Mouse (Mus musculus): ENCODE data around the gene Eci2. TPM values are rescaled to one million over a fixed set of nuclear protein-coding genes. Genes with fewer than 3 reads are reported as not detected.
"Not testable (repeated sequence)": the region's sequence is repeated elsewhere in the genome, so short reads cannot be mapped to it uniquely, and the experiment has no call there.

Eci2 gene
- polyA plus RNA-seq, 1 experiment from 2014 or later = 105 TPM

GRCm38 (mm10) chr13:34956901-34957300 is 70.0 kb downstream of the Eci2 start:
- Histone ChIP-seq H3K27me3 (no peaks in the 10 kb centered on the region), H3K9me3 (no peaks in the 10 kb centered on the region), H3K36me3 (no peaks in the 10 kb centered on the region), H3K9ac (no peak overlapping the region), H3K4me1 (replicated peaks) (no peaks in the 10 kb centered on the region), H3K4me3 (no peak overlapping the region), H3K27ac (replicated peaks) (no peak overlapping the region), H3K4me2 (no peak overlapping the region)
- 87% methylated on average over 4 of the region's 4 CpGs for WGBS
- ATAC-seq (ENCODE audit: low FRiP score, low read depth) = no peak

GRCm38 (mm10) chr13:34951437-34951836 is 75.5 kb downstream of the Eci2 start:
- H3K36me3 ChIP-seq; ATAC-seq (ENCODE audit: low FRiP score, low read depth); H3K27me3 ChIP-seq; H3K27ac ChIP-seq (replicated peaks); H3K4me3 ChIP-seq; H3K9ac ChIP-seq; H3K4me2 ChIP-seq; H3K4me1 ChIP-seq (replicated peaks); H3K9me3 ChIP-seq: not testable (repeated sequence)
- 97% methylated on average over 2 of the region's 2 CpGs for WGBS

- H3K27ac ChIP-seq (replicated peaks) = no peak overlapping the region
Observed at GRCm38 (mm10) chr13:34942370-34942769, 84.5 kb downstream of the Eci2 start.

GRCm38 (mm10) chr13:34934931-34935644 is 91.8 kb downstream of the Eci2 start:
- Histone ChIP-seq H3K4me3 (no peak overlapping the region), H3K27me3 (no peaks in the 10 kb centered on the region), H3K36me3 (no peaks in the 10 kb centered on the region), H3K9me3 (no peaks in the 10 kb centered on the region), H3K9ac (no peak overlapping the region), H3K4me1 (replicated peaks) (no peaks in the 10 kb centered on the region), H3K4me2 (no peak overlapping the region), H3K27ac (replicated peaks) (no peak overlapping the region)
- 69% methylated on average over 10 of the region's 10 CpGs for WGBS
- ATAC-seq (ENCODE audit: low FRiP score, low read depth) = no peak

More at GRCm38 (mm10) chr13:34942370-34942769, 84.5 kb downstream of the Eci2 start:
- Histone ChIP-seq H3K4me3 (no peak overlapping the region), H3K36me3 (no peaks in the 10 kb centered on the region), H3K9me3 (no peaks in the 10 kb centered on the region), H3K4me2 (no peak overlapping the region), H3K9ac (no peak overlapping the region), H3K27me3 (no peaks in the 10 kb centered on the region), H3K4me1 (replicated peaks) (no peaks in the 10 kb centered on the region)
- ATAC-seq (ENCODE audit: low FRiP score, low read depth) = no peak

Other genes with a start within 250 kb of the Eci2 start
- 56.8 and 60.6 TPM in 2 replicates for gene Prpf4b, start 151.8 kb downstream of the Eci2 start, polyA plus RNA-seq (2015; fragmentation: Nextera tagmentation; extraction: Ambion mirVana)
- 0.82 and 0.98 TPM in 2 replicates for gene Fam217a, start 102.8 kb downstream of the Eci2 start, polyA plus RNA-seq (2015; fragmentation: Nextera tagmentation; extraction: Ambion mirVana)
- not detected in 2 replicates for gene 4933417A18Rik, start 102.7 kb downstream of the Eci2 start, polyA plus RNA-seq (2015; fragmentation: Nextera tagmentation; extraction: Ambion mirVana)
- gene Eci3, start 63.3 kb downstream of the Eci2 start, polyA plus RNA-seq (2015; fragmentation: Nextera tagmentation; extraction: Ambion mirVana) = 0.78 and 0.90 TPM in 2 replicates

Data from hindbrain, embryonic 15.5 days (tissue).